In the genomic region with DNA sequence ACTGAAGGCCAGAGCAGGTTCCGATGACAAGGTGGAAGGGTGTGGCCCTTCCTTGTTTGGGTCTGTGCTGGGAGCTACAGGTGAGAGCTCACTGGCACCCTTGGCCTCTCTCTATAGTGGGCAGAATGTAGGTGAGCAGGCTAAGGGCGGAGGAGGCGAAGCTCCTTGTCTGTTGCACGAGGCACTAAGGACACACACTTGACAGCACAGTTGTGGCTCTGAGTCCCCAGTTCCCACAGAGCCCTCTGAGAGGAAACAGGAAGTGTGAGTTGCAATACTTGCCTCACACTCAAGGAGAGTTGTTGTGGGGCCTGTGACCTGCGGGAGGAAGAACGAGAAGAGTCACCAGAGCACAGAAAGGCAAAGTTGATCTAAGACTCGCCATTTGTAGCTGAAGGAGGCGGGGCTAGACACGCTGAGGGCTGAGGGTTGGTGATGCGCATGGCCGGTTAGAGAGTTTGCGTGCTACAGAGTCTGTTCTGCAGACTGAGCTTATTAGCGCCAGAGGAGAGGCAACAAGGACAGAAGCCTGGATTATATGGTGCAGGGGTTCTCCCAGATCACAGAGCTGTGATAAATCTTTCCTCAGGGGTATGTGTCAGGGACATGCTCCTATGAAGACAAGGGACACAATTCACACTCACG, we compare ENCODE assay signal across 12 mouse cellular contexts. TPM values are rescaled to one million over a fixed set of nuclear protein-coding genes. Genes with fewer than 3 reads are reported as not detected.
DNase-seq lines count a peak whose midpoint lies in the region; ATAC-seq lines count a peak whose summit lies in the region.
"Not testable (repeated sequence)": the region's sequence is repeated elsewhere in the genome, so short reads cannot be mapped to it uniquely, and the experiment has no call there.
"Had no signal": no experiment of that assay in that cellular context is flagged by ENCODE, and none has a peak within 500 bp of the region (broad histone marks: within the 10 kb centered on the region; RNA-seq: fewer than 3 reads in every experiment).

No protein-coding gene starts in this region.

- DNase-seq in 416B (ENCODE audit: low read depth) = peak; percentile 10
- DNase-seq in T-cell, adult 2 months (ENCODE audit: low spot score) = peak; percentile 65
- DNase-seq in kidney, adult 9 months = peak; percentile 55
- peak; percentile 40 to 55 for DNase-seq in lung, postnatal 4 days
- peak; percentile 67 to 75 for DNase-seq in spleen, adult 18-20 months
- DNase-seq in thymus, adult 18-20 months = peak; percentile 19 to 41

- peak; percentile 41; the same call in 1 of the 2 replicates for ATAC-seq in heart, embryonic 16.5 days (replicated peaks; ENCODE audit: extremely low read depth, insufficient read depth, low FRiP score)
- peak; percentile 21; the same call in 1 of the 2 replicates for ATAC-seq in liver, embryonic 16.5 days (ENCODE audit: low read depth)

- H3K4me3 ChIP-seq in heart, embryonic 16.5 days (ENCODE audit: low read length); liver, embryonic 16.5 days (ENCODE audit: low read depth, low read length): not testable (repeated sequence)

- not testable (repeated sequence) for H3K36me3 ChIP-seq in heart, embryonic 16.5 days (ENCODE audit: control insufficient read depth, insufficient read depth); liver, embryonic 16.5 days (ENCODE audit: control insufficient read depth, insufficient read depth)

- WGBS in heart, embryonic 16.5 days = 67% methylated on average over 12 of the region's 14 CpGs
- WGBS in liver, embryonic 16.5 days (ENCODE audit: insufficient replicate concordance) = 47% methylated on average over 12 of the region's 14 CpGs

- H3K27me3 ChIP-seq in heart, embryonic 16.5 days (ENCODE audit: control insufficient read depth, insufficient read depth, low read length); liver, embryonic 16.5 days (ENCODE audit: control insufficient read depth, insufficient read depth, low read depth, low read length): not testable (repeated sequence)

- H3K9ac ChIP-seq in heart, embryonic 16.5 days (ENCODE audit: low read length); liver, embryonic 16.5 days (ENCODE audit: low read depth, low read length): not testable (repeated sequence)

- not testable (repeated sequence) for H3K27ac ChIP-seq in heart, embryonic 16.5 days (ENCODE audit: low read length); liver, embryonic 16.5 days (ENCODE audit: low read length)

- not testable (repeated sequence) for H3K4me1 ChIP-seq in heart, embryonic 16.5 days (ENCODE audit: control insufficient read depth, insufficient read depth, low read length); liver, embryonic 16.5 days (ENCODE audit: control insufficient read depth, low read depth, low read length)

- H3K4me2 ChIP-seq in heart, embryonic 16.5 days (ENCODE audit: low read depth, low read length); liver, embryonic 16.5 days (ENCODE audit: low read depth, low read length): not testable (repeated sequence)

- H3K9me3 ChIP-seq in heart, embryonic 16.5 days (replicated peaks; ENCODE audit: control insufficient read depth, low read length); liver, embryonic 16.5 days (replicated peaks; ENCODE audit: control insufficient read depth, low read length): not testable (repeated sequence)

RNA-seq across cellular contexts. Expression of a gene that starts 37.3 kb away (rescaled TPM):
- polyA plus RNA-seq in heart, embryonic 16.5 days (2015; fragmentation: Nextera tagmentation; extraction: Ambion mirVana) = not detected in 2 replicates
- polyA plus RNA-seq in liver, embryonic 16.5 days (2015; fragmentation: Nextera tagmentation; extraction: Ambion mirVana) = not detected in 2 replicates
- polyA plus RNA-seq: heart, embryonic 12.5 days; limb, embryonic 10.5 days; midbrain, embryonic 10.5 days had no signal

RNA-seq across cellular contexts. Expression of a gene that starts 38.8 kb away (rescaled TPM):
- 0.21 TPM in 1 of 2 replicates, not detected in the other for polyA plus RNA-seq in heart, embryonic 16.5 days (2015; fragmentation: Nextera tagmentation; extraction: Ambion mirVana)
- polyA plus RNA-seq in liver, embryonic 16.5 days (2015; fragmentation: Nextera tagmentation; extraction: Ambion mirVana) = 0.63 and 0.65 TPM in 2 replicates
- polyA plus RNA-seq: forebrain, embryonic 13.5 days; heart, embryonic 12.5 days; limb, embryonic 10.5 days; midbrain, embryonic 10.5 days had no signal

RNA-seq across cellular contexts. Expression of a gene that starts 42.3 kb away (rescaled TPM):
- 58.6 and 63.6 TPM in 2 replicates for polyA plus RNA-seq in heart, embryonic 16.5 days (2015; fragmentation: Nextera tagmentation; extraction: Ambion mirVana)
- polyA plus RNA-seq in liver, embryonic 16.5 days (2015; fragmentation: Nextera tagmentation; extraction: Ambion mirVana) = 8.1 and 8.9 TPM in 2 replicates

RNA-seq across cellular contexts. Expression of a gene that starts 49.5 kb away (rescaled TPM):
- polyA plus RNA-seq in heart, embryonic 16.5 days (2015; fragmentation: Nextera tagmentation; extraction: Ambion mirVana) = 9.0 and 9.1 TPM in 2 replicates
- 2.9 and 3.1 TPM in 2 replicates for polyA plus RNA-seq in liver, embryonic 16.5 days (2015; fragmentation: Nextera tagmentation; extraction: Ambion mirVana)

Comparison
In these comparisons a context has a peak if more than half of its experiments do, and no peak if none do; other contexts are left out.
1. DNase-seq: peak in every context shown above with its lines; median percentile 71 in spleen, adult 18-20 months; 65 in T-cell, adult 2 months; 55 in kidney, adult 9 months; 48 in lung, postnatal 4 days; 30 in thymus, adult 18-20 months; 10 in 416B.